Mouse (Mus musculus) CH12.LX (cell line): Measurements from ENCODE around the gene Gng2. TPM values are rescaled to one million over a fixed set of nuclear protein-coding genes. Genes with fewer than 3 reads are reported as not detected.

Source experiments
- BHLHE40 ChIP-seq: IDR thresholded peaks from 2 replicates; pipeline ENCODE4 v1.6.1; 2011; ENCODE audit warnings: mild to moderate bottlenecking, low read depth, low read length, improper control_type of control experiment
- CTCF ChIP-seq, 2 experiments: IDR thresholded peaks in 1 of 2; conservative IDR thresholded peaks in 1 of 2; 2 replicates each; pipeline ENCODE4 v1.5.1; 2011 to 2012; ENCODE audit warnings: low read depth in 2 of 2, low read length in 2 of 2, improper control_type of control experiment in 1 of 2, inconsistent platforms in 1 of 2, mild to moderate bottlenecking in 1 of 2, moderate library complexity in 1 of 2
- E2F4 ChIP-seq: IDR thresholded peaks from 2 replicates; pipeline ENCODE4 v1.6.1; 2011; ENCODE audit warnings: low read depth, low read length, improper control_type of control experiment; ENCODE audit not compliant: insufficient replicate concordance
- ELF1 ChIP-seq: IDR thresholded peaks from 2 replicates; pipeline ENCODE4 v1.6.1; 2014; ENCODE audit warnings: low read depth, mild to moderate bottlenecking, inconsistent platforms, low read length, improper control_type of control experiment
- ETS1 ChIP-seq: conservative IDR thresholded peaks from 2 replicates; pipeline ENCODE4 v1.6.1; 2012; ENCODE audit warnings: low read depth, mild to moderate bottlenecking, inconsistent platforms, low read length, improper control_type of control experiment, moderate library complexity
- GABPA ChIP-seq: IDR thresholded peaks from 2 replicates; pipeline ENCODE4 v1.6.1; 2012; ENCODE audit warnings: low read depth, low read length, improper control_type of control experiment, inconsistent platforms; ENCODE audit not compliant: insufficient replicate concordance
- HCFC1 ChIP-seq: IDR thresholded peaks from 2 replicates; pipeline ENCODE4 v1.6.1; 2012; ENCODE audit warnings: low read depth, mild to moderate bottlenecking, inconsistent platforms, low read length, improper control_type of control experiment
- KAT2A ChIP-seq: IDR thresholded peaks from 2 replicates; pipeline ENCODE4 v1.6.1; 2012; ENCODE audit warnings: low read length, improper control_type of control experiment, inconsistent platforms; ENCODE audit not compliant: insufficient replicate concordance
- NELFE ChIP-seq: IDR thresholded peaks from 2 replicates; pipeline ENCODE4 v1.6.1; 2011; ENCODE audit warnings: low read depth, low read length, improper control_type of control experiment
- NRF1 ChIP-seq: IDR thresholded peaks from 2 replicates; pipeline ENCODE4 v1.6.1; 2014; ENCODE audit warnings: low read depth, mild to moderate bottlenecking, inconsistent platforms, low read length, improper control_type of control experiment, moderate library complexity
- UBTF ChIP-seq: IDR thresholded peaks from 2 replicates; pipeline ENCODE4 v1.6.1; 2012; ENCODE audit warnings: low read depth, mild to moderate bottlenecking, inconsistent platforms, low read length, improper control_type of control experiment, moderate library complexity
- ZKSCAN1 ChIP-seq: IDR thresholded peaks from 2 replicates; pipeline ENCODE4 v1.6.1; 2012; ENCODE audit warnings: low read depth, inconsistent platforms, low read length, improper control_type of control experiment, borderline replicate concordance
- polyA plus RNA-seq: library from polyadenylated mRNA; unstranded; fragments of >175 nt; gene quantifications from 2 replicates; pipeline ENCODE4 v1.2.1, GENCODE M21; 2012; ENCODE audit warnings: low read depth; ENCODE audit not compliant: insufficient read length
- total RNA-seq, 2 experiments: library from RNA; depleted of rRNA; stranded (reverse); fragments of 300-350 nt in 1 of 2; fragments of >200 nt in 1 of 2; gene quantifications; 2 replicates each; pipeline ENCODE4 v1.2.3; 2012 to 2014

Gene Gng2
- total and polyA plus RNA-seq, 3 experiments, result 52.1 to 67.7 (median 63.4) TPM

- TF ChIP-seq ETS1 (no peak), ELF1 (peak; percentile 81), ZKSCAN1 (no peak), HCFC1 (peak; percentile 86), GABPA (no peak), NRF1 (peak; percentile 59), NELFE (peak; percentile 74), KAT2A (peak; percentile 60; the same call in 1 of the 2 replicates), UBTF (peak; percentile 78; the same call in 1 of the 2 replicates), E2F4 (no peak), BHLHE40 (no peak), CTCF (conservative IDR thresholded peaks at IDR 0.05 in 1 of 2, IDR thresholded peaks at IDR 0.05 in 1 of 2; ENCODE audit: low read depth in 2 of 2, low read length in 2 of 2) (no peak)
Measured at GRCm38 (mm10) chr14:19823321-19824142, 153.9 kb downstream of the Gng2 start, which contains the start of gene Rtraf (continued).

Other genes with a start within 250 kb of the Gng2 start
- 2.1 and 2.2 TPM in 2 replicates for gene Nid2, start 226.4 kb downstream of the Gng2 start, total RNA-seq (2012; rRNA removed)
- gene Nid2, start 226.4 kb downstream of the Gng2 start, total RNA-seq (2014; rRNA removed), result 0.58 and 0.80 TPM in 2 replicates
- gene Nid2, start 226.4 kb downstream of the Gng2 start, polyA plus RNA-seq, result 1.3 and 1.5 TPM in 2 replicates
- gene Rtraf, start 153.8 kb downstream of the Gng2 start, total RNA-seq (2012; rRNA removed), result 115 and 126 TPM in 2 replicates
- 216 and 252 TPM in 2 replicates for gene Rtraf, start 153.8 kb downstream of the Gng2 start, total RNA-seq (2014; rRNA removed)
- 160 and 163 TPM in 2 replicates for gene Rtraf, start 153.8 kb downstream of the Gng2 start, polyA plus RNA-seq
- 5.9 and 6.0 TPM in 2 replicates for gene Saysd1, start 160.9 kb upstream of the Gng2 start, total RNA-seq (2012; rRNA removed)
- gene Saysd1, start 160.9 kb upstream of the Gng2 start, total RNA-seq (2014; rRNA removed), result 6.3 and 6.6 TPM in 2 replicates
- gene Saysd1, start 160.9 kb upstream of the Gng2 start, polyA plus RNA-seq, result 5.3 and 5.5 TPM in 2 replicates
- gene Kcnk5, start 204.2 kb upstream of the Gng2 start, total RNA-seq (2012; rRNA removed), result 11.7 and 12.3 TPM in 2 replicates
- gene Kcnk5, start 204.2 kb upstream of the Gng2 start, total RNA-seq (2014; rRNA removed), result 8.7 and 9.0 TPM in 2 replicates
- gene Kcnk5, start 204.2 kb upstream of the Gng2 start, polyA plus RNA-seq, result 12.5 and 14.1 TPM in 2 replicates